Mouse (Mus musculus) thymus, postnatal 0 days (tissue): Measurements from ENCODE around the gene Eif2s3x. TPM values are rescaled to one million over a fixed set of nuclear protein-coding genes. Genes with fewer than 3 reads are reported as not detected.
A peak's percentile ranks its signal among the peaks of the same experiment; 100 is the strongest.

Experiments used
- DNase-seq: peaks from one replicate; pipeline ENCODE4 v3.0.0-alpha.2; 2015; ENCODE audit warnings: low spot score
- polyA plus RNA-seq: library from polyadenylated mRNA; unstranded; fragments of >200 nt; fragmentation: Nextera tagmentation; extraction: Ambion mirVana; gene quantifications from 2 replicates; pipeline ENCODE4 v1.2.1, GENCODE M21; 2015

The Eif2s3x gene
- 75.1 and 78.5 TPM in 2 replicates for polyA plus RNA-seq

- peak; percentile 92 for DNase-seq
Observed at GRCm38 (mm10) chrX:94212597-94213321, at the start of gene Eif2s3x. Eif2s3x (minus strand) TSS chrX:94212862.

DNA sequence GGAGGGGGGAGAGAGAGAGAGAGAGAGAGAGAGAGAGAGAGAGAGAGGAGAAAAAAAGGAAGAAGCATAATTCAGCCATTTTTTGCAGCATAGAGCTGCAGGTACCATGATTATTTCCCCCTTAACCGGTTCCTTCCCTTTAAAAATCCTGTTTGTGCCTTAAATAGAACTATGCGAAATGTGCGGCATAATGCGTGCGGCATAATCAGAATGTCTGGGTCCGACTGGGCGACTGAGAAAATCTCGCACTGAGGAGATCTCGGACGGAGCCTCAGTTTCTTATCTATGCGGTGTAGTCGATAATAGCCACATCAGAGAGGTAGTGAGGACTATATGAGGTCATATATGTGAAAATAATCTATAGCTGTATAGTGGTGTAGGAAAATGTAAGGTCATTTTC lies 22.9 kb upstream of the Eif2s3x start:
- DNase-seq, result peak; percentile 4

GRCm38 (mm10) chrX:94235190-94235555 lies 22.5 kb upstream of the Eif2s3x start:
- no peak for DNase-seq

DNA sequence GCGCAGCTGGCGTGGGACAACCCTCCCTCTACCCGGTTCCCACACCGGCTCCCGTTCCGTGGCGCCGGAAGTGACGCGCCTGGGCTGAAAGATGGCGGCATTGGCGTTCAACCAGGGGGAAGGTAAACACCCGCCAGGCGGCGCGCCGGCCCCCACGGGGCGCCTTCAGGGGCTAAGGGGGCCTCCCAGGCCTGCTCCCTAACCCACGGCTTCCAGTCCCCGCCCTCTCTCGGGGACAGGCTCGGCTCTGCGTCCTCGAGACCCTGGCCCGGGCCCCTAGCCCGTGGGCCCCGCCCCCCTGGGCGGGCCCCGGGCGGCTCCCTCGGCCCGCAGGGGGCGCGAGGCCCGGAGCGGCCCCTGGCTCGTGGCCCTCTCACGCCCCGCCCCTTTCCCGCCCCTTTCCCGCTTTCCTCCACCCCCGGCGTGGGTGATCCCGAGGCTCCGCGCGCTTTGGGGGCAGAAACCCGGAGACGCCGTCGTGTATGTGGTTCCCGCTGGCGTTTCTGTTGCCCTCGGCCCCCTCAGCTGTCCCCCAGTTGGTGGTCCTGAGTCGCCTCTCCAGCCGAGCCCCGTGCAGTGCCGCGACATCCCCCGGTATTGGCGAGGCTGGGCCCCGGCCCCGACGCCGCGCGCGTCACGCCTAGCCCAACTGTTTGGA lies 22.0 kb upstream of the Eif2s3x start, which contains the start of gene Klhl15:
Klhl15 (plus strand) TSS at position 68 of the 658 bp plus-strand sequence.
- DNase-seq, result peak; percentile 89

DNA sequence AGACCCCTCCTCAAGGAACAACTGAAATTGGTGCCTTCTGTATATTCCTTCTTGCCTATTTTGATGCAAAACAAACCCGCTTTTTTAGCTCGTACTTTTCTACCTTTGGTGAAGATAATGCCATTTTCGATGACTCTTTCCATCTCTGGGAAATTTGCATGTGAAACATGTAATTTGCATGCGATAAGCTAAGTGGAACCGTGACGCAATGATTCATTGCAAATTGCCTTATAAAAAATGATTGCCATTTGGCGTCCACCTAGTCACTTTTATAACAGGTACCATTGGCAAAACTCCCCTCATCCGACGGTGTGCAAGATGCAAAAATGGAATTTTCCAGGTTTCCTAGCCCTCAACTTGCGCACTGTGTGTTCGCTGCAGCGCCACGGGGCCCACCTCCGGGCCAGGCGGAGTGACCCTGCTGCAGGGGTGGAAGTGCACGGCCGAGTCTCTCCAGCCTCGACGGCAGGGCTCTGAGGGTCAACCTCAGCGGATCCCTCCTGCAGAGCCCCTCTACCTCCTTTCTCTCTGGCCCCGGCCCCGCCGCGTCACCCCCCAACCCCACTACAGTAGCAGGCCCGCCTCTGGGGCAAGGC lies 21.4 kb upstream of the Eif2s3x start:
- peak; percentile 35 for DNase-seq

GRCm38 (mm10) chrX:94233432-94233831 lies 20.8 kb upstream of the Eif2s3x start:
- peak; percentile 38 for DNase-seq

- no peak for DNase-seq
Observed at GRCm38 (mm10) chrX:94213384-94213783, 722 bp upstream of the Eif2s3x start.

DNA sequence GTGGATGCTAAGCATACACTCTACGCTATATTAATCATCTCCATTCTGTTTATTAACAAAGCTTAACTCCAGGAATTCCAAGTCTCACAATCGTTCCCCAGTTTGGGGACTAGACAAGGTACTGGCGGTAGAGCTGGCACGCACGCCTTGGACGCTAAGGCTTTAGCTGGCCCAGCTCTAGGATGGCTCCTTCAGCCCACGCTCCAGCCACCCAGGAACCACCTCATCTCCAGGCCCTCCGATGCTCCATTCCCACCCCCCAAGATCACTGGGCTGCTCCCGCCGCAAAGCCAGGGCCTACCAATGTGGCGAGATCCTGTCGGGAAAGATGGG lies 432 bp downstream of the Eif2s3x start:
- DNase-seq, result peak; percentile 5

DNA sequence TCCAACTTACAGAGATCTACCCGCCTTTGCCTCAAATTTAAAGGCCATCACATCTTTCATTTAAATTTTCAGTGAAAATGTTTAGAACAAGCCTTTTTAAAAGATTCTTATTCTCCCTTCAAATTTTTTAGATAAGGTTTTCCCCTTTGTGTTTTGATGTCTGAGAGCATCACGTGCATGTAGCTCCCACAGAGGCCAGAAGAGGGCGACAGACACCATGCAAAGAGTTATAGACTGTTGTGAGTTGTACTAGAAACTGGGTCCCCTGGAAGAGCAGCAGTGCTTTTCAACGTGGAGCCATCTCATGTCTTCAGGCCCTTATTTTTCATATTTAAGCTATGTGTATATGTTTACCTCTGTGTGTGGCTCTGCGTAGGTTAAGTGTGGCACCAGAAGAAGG lies 14.9 kb downstream of the Eif2s3x start:
- peak; percentile 57 for DNase-seq

DNA sequence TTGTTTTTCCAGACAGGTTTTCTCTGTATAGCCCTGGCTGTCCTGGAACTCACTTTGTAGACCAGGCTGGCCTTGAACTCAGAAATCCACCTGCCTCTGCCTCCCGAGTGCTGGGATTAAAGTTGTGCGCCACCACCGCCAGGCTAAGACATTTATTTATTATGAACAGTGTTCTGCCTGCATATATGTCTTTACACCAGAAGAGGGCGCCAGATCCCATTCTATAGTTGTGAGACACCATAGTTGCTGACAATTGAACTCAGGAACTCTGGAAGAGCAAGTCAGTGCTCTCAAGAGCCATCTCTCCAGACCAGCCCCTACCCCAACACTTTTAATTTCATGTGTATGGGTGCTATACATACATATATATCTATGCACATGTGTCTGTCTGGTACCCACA lies 18.8 kb downstream of the Eif2s3x start:
- DNase-seq, result peak; percentile 59

- peak; percentile 18 for DNase-seq
Observed at GRCm38 (mm10) chrX:94185156-94185555, 27.5 kb downstream of the Eif2s3x start.

DNA sequence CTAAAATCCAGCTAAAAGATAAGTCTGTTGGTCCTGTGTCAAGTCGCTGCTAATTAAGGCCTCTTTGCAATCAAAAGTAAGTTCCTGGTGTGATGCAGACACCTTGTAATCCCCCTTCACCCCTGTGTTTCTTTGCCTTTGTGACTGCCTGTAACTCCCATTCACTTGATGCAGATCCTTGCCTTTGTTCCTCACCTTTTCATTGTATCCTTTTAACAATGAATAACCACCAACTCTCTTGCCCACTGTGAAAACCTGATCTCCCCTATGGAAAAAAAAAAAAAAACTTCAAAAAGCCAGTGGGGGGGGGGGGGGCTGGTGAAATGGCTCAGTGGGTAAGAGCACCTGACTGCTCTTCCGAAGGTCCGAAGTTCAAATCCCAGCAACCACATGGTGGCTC lies 28.8 kb downstream of the Eif2s3x start:
- no peak for DNase-seq

- peak; percentile 93 for DNase-seq
Observed at GRCm38 (mm10) chrX:94177715-94178340, 34.8 kb downstream of the Eif2s3x start.

DNA sequence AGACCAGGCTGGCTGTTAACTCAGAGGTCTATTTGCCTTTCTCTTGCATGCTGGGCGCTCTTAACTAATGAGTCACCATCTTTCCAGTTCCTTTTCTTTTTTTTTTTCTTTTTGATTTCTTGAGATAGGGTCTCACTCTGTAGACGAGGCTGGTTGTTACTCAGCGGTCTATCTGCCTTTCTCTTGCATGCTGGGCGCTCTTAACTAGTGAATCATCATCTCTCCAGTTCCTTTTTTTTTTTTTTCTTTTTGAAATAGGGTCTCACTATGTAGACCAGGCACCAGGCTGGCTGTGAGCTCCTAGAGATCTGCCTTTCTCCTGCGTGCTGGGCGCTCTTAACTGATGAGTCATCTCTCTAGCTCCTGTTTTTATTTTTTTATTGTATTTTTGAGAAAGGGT lies 43.3 kb downstream of the Eif2s3x start:
- DNase-seq, result no peak

DNA sequence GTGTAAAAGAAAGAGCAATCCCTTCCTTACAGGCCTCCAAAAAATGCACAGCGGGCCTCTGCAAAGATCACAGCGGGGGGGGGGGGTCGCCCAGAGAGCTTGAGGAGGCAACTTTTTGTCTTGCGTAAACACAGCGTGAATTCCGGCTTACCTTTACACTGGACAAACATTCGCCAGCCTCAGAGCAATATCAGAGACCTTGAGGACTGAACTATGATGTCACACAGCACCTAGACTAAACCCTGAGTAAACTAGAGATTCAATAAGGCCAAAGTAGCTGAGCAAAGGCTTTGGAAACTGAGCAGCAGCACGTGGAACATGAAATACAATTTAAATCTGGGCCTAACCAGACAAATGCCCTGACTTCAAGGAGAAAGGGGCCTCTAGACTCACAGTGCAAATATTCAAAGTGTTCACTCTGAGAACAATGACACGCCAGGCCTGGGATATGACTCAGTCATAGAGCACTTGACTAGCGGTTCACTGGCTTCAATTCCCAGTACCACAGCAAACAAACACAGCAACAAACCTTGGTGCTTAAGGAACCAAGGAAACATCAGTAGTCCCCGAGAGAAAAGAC lies 60.3 kb downstream of the Eif2s3x start:
- DNase-seq, result no peak

DNA sequence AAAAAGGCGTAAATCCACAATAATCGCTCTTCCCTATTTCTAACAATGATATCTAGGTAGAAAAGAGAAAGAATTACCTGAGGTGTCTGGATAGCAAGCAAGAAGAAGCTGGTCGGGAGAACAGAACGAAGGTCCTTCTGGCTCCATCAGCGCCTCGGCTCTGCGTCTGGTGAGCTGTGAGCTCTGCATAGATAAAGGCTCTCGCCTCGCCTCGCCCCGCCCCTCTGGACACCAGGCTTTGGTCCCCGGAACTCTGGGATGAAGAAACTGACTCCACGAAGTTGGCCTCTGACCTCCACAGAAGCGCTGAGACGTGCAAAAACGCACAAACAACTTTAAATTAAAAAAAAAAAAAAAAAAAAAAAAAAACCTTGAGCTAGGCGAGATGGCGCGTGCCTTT lies 62.2 kb downstream of the Eif2s3x start:
- DNase-seq, result no peak

DNA sequence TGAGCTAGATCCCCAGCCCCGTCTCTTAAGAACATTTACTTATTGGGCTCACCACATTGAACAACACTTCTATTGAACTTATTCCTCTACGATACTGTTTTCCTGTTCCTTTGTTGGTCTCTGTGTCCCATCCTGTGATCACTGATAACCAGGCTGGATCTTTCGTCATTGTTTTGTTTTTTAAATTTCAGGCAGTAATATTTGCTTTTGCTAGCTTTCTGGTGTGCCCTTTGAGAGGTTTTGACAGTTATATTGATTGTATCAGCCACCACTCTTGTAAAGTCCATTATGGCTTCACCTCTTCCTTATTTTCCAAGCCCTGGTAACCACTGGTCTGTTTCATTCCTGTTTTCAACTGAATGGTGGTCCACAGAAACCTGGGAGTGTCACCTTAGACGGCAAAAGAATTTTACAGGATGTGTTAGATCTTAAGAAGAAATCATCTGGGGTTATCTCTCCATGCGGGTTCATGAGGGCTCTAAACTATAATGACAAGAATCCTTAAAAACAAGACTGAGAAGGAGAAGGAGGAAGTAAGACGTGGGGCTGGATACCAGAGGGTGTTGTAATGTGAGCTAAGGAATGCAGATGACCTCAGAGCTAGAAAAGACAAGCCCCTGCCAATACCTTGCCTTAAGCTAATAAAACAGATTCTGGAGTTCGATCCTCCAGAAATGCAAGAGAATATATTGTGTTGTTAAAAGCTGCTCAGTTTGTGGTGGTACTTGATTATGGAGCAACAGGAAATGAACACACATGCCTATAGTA lies 70.5 kb downstream of the Eif2s3x start:
- no peak for DNase-seq

GRCm38 (mm10) chrX:94140080-94140479 lies 72.6 kb downstream of the Eif2s3x start:
- no peak for DNase-seq
